Mouse (Mus musculus) ES-E14 (cell line): ENCODE measurements at regions not wholly inside any gene's neighbourhood (a gene's known extent, or its start where the extent isn't known, plus 50 kb on each side); places are given as distances from the start of the nearest gene placed in this dataset.

ENCODE experiments used
- DNase-seq: peaks from one replicate; pipeline ENCODE4 v3.0.0-alpha.2; 2013; ENCODE audit warnings: low read depth, low spot score
- H3K27ac ChIP-seq: 2 replicates; pipeline ENCODE4 v1.5.1; 2012; ENCODE audit warnings: low read depth, mild to moderate bottlenecking, low read length, moderate library complexity, mixed read lengths; ENCODE audit not compliant: poor library complexity, insufficient read depth, severe bottlenecking
- H3K36me3 ChIP-seq: 2 replicates; pipeline ENCODE4 v1.6.1; 2012; ENCODE audit warnings: mild to moderate bottlenecking, low read length, moderate library complexity, mixed read lengths; ENCODE audit not compliant: control insufficient read depth, poor library complexity, insufficient read depth, severe bottlenecking
- H3K4me1 ChIP-seq, 2 experiments: fragments of 150-350 bp in 1 of 2; sonication (generic) in 1 of 2; 2 replicates each; pipeline ENCODE4 v1.6.1; 2012; ENCODE audit warnings: low read length in 2 of 2, mild to moderate bottlenecking in 1 of 2, mixed read lengths in 1 of 2; ENCODE audit not compliant: control insufficient read depth in 2 of 2, insufficient read depth in 2 of 2, poor library complexity in 1 of 2
- H3K4me3 ChIP-seq, 2 experiments: fragments of 150-350 bp in 1 of 2; sonication (generic) in 1 of 2; 2 replicates each; pipeline ENCODE4 v1.5.1; 2012; ENCODE audit warnings: low read length in 2 of 2, low read depth in 1 of 2, mild to moderate bottlenecking in 1 of 2, mixed read lengths in 1 of 2; ENCODE audit not compliant: insufficient read depth in 1 of 2, poor library complexity in 1 of 2, severe bottlenecking in 1 of 2
- H3K9ac ChIP-seq: 2 replicates; pipeline ENCODE4 v1.6.1; 2012; ENCODE audit warnings: low read depth, mild to moderate bottlenecking, low read length, mixed read lengths; ENCODE audit not compliant: poor library complexity, insufficient read depth, severe bottlenecking
- H3K9me3 ChIP-seq: fragments of 150-350 bp; sonication (generic); 2 replicates; pipeline ENCODE4 v1.6.1; 2012; ENCODE audit warnings: low read depth, mild to moderate bottlenecking, low read length; ENCODE audit not compliant: control insufficient read depth, insufficient read depth
- CHD2 ChIP-seq: IDR thresholded peaks from 2 replicates; pipeline ENCODE4 v1.6.1; 2014; ENCODE audit warnings: mild to moderate bottlenecking, low read depth, low read length, inconsistent platforms
- HCFC1 ChIP-seq: IDR thresholded peaks from 2 replicates; pipeline ENCODE4 v1.6.1; 2012; ENCODE audit warnings: low read length, inconsistent platforms, borderline replicate concordance; ENCODE audit not compliant: insufficient read depth
- MAFK ChIP-seq: IDR thresholded peaks from 2 replicates; pipeline ENCODE4 v1.6.1; 2014; ENCODE audit warnings: mild to moderate bottlenecking, low read depth, low read length, inconsistent platforms; ENCODE audit not compliant: insufficient read depth
- ZC3H11A ChIP-seq: IDR thresholded peaks from 2 replicates; pipeline ENCODE4 v1.6.1; 2012; ENCODE audit warnings: low read depth, mild to moderate bottlenecking, inconsistent platforms, low read length, borderline replicate concordance
- ZNF384 ChIP-seq: IDR thresholded peaks from 2 replicates; pipeline ENCODE4 v1.6.1; 2012; ENCODE audit warnings: low read depth, low read length, inconsistent platforms
- in situ Hi-C, 2 experiments: fragments of 600-800 bp; cut with MboI; formaldehyde crosslinking; loops; one replicate each; pipeline ENCODE4 v1.15.1; 2025; ENCODE audit warnings: low sequenced_read_pairs in 2 of 2, inconsistent platforms in 1 of 2; ENCODE audit not compliant: unreplicated experiment in 2 of 2

DNA sequence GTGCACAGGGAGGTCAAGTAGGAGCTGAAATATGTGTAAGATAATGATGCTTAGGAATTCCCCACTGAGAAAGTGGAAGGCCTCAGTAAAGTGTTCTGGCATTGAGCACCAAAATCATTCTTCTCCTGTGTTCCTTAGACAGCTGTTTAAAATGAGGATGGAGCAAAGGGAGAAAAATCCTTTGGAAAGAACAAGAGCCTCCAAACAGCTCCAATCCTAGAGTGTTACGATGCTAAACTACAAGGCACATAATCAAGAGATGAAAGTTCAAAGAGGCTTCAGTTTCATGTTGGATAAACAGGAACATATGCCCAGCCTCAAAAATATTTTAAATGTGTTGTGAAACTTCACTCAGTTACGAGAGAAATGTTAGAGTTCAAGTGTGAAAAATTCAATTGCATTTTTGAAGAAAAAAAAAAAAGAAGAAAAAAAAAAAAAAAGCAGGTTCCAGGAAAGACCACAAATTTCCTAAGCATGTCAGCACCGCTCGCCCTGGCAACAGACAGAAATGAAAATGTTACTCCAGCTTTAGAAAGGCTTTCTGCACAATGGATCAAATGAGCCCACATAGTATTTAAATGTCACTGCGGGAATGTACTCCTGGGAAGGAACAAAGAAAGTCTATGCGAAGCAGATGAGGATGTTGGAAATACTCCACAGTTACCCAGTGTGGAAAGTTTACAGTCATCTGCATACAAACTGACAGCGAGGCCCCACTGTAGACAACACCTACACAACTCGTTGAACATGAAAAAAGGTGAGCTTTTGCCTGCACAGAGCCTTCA, 116.5 kb upstream of the Prkd1 start:
- no peak for DNase-seq
- Histone ChIP-seq H3K9me3 (no peaks in the 10 kb centered on the region), H3K4me3 (no peak overlapping the region), H3K27ac (no peak overlapping the region), H3K4me1 (no peaks in the 10 kb centered on the region), H3K9ac (no peak overlapping the region), H3K36me3 (no peaks in the 10 kb centered on the region)
- TF ChIP-seq CHD2 (no peak), ZNF384 (no peak), MAFK (no peak), ZC3H11A (no peak), HCFC1 (no peak)
- in situ Hi-C loops, result no loop called here

GRCm38 (mm10) chr12:50764457-50764856, 115.6 kb upstream of the Prkd1 start:
- Histone ChIP-seq H3K36me3 (no peaks in the 10 kb centered on the region), H3K9ac (no peak overlapping the region), H3K4me3 (no peak overlapping the region), H3K27ac (no peak overlapping the region), H3K9me3 (no peaks in the 10 kb centered on the region), H3K4me1 (no peaks in the 10 kb centered on the region)
- TF ChIP-seq MAFK (no peak), ZNF384 (no peak), ZC3H11A (no peak), HCFC1 (no peak), CHD2 (no peak)
- in situ Hi-C loops, result no loop called here
- no peak for DNase-seq

DNA sequence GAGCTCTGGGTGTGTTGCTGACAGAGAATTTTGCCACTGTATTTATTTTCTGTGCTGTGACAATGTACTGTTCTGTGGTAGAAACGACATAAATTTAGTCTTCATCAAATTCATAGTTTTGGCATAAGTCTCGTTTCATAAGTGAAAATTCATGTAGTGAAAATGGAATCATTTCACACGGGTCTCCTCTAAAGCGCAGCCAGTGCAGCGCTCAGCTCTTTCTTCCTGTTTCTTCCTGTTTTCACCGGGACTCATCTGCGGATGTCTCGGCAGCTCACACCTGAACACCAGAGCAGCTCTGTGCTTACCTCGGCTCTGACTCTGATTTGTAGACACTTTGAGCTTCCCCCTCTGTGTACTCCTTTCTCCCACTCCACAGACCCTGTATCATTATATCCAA, 85.2 kb upstream of the Prkd1 start:
- no peaks in the 10 kb centered on the region for H3K36me3 ChIP-seq
- H3K9me3 ChIP-seq, result no peaks in the 10 kb centered on the region
- no peak overlapping the region for H3K9ac ChIP-seq
- TF ChIP-seq ZNF384 (no peak), MAFK (no peak), HCFC1 (no peak), ZC3H11A (no peak), CHD2 (no peak)
- H3K4me3 ChIP-seq, result no peak overlapping the region
- no peak for DNase-seq
- no peak overlapping the region for H3K27ac ChIP-seq
- in situ Hi-C loops, result no loop called here
- H3K4me1 ChIP-seq, result no peaks in the 10 kb centered on the region

DNA sequence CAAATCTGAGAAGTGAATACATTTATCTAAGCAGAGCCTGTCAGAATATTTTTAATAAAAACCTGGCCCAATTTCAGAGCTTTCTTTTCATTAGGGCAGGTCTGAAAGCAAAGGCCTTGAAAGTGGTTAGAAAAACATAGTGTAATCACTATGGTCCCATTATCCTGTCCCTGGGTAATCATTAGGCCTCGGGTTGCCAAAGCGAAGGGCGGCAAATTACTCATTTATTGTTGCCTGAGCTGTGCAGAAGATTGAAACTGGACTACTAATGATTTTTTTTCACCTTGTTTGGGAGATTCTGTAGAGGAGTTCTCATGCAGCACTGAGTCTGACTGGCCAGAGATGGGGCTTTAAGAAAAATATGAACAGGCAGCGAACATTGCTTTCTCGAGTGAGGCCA, 63.7 kb upstream of the Prkd1 start:
- H3K4me3 ChIP-seq, result no peak overlapping the region
- H3K36me3 ChIP-seq, result no peaks in the 10 kb centered on the region
- DNase-seq, result no peak
- no peak overlapping the region for H3K9ac ChIP-seq
- H3K9me3 ChIP-seq, result no peaks in the 10 kb centered on the region
- in situ Hi-C loops, result no loop called here
- H3K27ac ChIP-seq, result no peak overlapping the region
- no peaks in the 10 kb centered on the region for H3K4me1 ChIP-seq
- TF ChIP-seq HCFC1 (no peak), ZC3H11A (no peak), CHD2 (no peak), ZNF384 (no peak), MAFK (no peak)
